Mouse (Mus musculus): ENCODE results near the gene Traf3ip2.

GRCm38 (mm10) chr10:39640817-39641226 lies 28.1 kb downstream of the Traf3ip2 start:
- TF ChIP-seq CTCF (IDR thresholded peaks at IDR 0.05; ENCODE audit: low read depth, low read length), result no peak
- TF ChIP-seq POLR2A (IDR thresholded peaks at IDR 0.05; ENCODE audit: extremely low read depth, insufficient read depth, low read length), result no peak
